Mouse (Mus musculus) cerebellum, adult 2 months (tissue): ENCODE measurements around the gene Gm43518.

Experiments used
- CTCF ChIP-seq: fragments of 200-500 bp; IDR thresholded peaks from 2 replicates; pipeline ENCODE4 v1.5.1; 2011; ENCODE audit warnings: low read depth, mild to moderate bottlenecking, control low read depth, low read length, moderate library complexity, borderline replicate concordance; ENCODE audit not compliant: insufficient read depth
- POLR2A ChIP-seq: fragments of 200-500 bp; IDR thresholded peaks from 2 replicates; pipeline ENCODE4 v1.6.1; 2011; ENCODE audit warnings: low read length, control low read depth, borderline replicate concordance; ENCODE audit not compliant: insufficient read depth

GRCm38 (mm10) chr5:123927118-123927517, at the start of gene Gm43518:
- TF ChIP-seq CTCF (no peak), POLR2A (no peak)
